Mouse (Mus musculus): ENCODE data around the gene Usp4.

Gene Usp4

DNA sequence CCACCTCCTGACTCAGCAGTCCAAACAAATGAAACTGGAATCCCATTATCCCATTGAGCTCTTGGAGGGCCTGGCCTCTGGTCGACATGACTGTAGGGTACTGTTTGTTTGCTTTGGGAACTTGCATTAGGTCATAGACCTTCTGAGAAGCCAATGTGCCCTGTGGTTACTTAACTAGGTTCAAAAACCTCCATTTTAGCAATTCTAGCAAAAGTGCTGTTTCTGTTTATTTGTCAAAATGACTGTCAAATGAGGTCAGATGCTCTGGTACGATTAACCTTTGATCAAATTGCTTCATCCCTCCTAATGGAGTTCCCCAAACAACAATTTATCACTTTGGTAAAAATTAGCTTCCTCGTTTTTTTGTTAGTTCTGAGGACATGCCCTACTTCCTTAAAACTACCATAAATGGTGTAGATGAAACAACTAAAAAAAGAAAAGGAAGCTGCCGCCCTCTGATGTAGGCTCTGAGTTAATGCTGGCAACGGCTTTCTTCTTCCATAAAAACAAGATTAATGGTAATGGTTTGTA lies 5.3 kb upstream of the Usp4 start:
- no peak for DNase-seq (ENCODE audit: low spot score)

DNA sequence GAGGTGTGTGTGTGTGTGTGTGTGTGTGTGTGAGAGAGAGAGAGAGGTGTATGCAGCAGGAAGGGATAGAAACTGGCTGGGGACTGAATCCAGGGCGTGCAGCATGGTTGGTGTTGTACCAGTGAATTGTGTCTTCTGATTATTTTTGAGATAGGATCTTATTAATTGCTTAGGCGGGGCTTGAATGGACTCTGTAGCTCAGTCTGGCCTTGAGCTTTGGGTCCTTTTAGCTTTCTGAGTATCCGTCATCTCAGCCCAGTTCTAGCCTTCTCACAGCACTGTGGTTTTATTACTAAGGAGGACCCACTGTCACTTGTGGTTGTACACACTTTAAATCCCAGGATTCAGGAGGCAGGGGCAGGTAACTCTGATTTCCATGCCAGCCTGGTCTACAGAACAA lies 4.3 kb upstream of the Usp4 start:
- DNase-seq (ENCODE audit: low spot score) = no peak

- no peak for DNase-seq (ENCODE audit: low spot score)
Observed at GRCm38 (mm10) chr9:108343835-108344234, 3.8 kb upstream of the Usp4 start.

DNA sequence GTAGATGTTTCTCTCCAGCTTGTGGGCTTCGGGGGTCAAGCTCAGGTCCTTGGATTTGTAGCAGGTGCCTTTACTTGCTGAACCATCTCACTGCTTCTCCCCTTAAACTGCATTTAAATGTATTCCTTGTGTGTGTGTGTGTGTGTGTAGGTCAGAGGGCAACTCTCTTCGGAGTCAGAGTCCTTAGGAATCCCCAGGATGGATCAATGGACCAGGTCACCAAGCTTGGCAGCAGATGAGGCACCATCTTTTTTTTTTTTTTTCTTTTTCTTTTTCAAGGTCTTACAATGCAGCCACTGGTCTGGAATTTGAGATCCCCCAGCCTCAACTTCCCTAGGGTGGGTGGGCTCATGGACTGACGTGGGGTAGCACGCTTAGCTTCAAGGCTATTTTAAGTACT lies 3.2 kb upstream of the Usp4 start:
- no peak for DNase-seq (ENCODE audit: low spot score)

- DNase-seq (ENCODE audit: low spot score) = no peak
Observed at GRCm38 (mm10) chr9:108347024-108347423, 629 bp upstream of the Usp4 start.

DNA sequence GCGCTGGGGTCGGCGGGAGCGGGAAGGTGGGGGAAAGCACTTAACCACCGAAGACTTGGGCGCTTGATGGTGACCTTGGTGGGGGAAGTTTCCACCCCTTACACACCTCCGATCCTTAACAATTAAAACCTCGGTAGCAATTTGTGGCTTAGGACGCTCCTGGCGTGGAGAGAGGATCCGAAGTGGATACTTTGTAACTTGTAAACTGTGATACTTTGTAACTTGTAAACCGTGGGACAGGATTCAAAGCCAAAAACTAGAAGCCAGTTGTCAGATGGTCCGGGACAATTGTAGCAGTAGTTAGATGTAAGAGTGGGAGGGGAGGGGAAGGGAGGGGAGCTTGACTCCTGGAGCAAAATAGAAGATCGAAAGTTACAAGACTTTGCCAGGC lies 632 bp downstream of the Usp4 start:
- DNase-seq (ENCODE audit: low spot score) = no peak

DNA sequence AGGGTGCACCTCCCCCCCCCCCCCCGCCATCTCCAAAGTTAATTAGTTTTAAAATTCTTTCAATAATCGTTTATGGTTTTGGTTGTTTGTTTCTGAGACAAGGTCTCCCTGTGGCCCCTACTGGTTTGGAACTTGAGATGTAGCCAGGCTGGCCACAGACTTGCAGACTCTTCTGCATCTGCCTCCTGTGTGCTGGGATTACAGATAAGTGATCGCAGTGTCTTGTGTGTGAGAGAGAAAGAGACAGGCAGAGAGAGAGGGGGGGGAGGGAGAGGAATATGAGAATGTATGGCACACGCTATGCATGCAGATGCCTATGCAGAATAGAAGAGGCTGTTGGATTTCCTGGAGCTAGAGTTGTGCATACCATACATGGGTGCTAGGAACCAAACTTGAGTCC lies 2.1 kb downstream of the Usp4 start:
- DNase-seq (ENCODE audit: low spot score) = no peak

DNA sequence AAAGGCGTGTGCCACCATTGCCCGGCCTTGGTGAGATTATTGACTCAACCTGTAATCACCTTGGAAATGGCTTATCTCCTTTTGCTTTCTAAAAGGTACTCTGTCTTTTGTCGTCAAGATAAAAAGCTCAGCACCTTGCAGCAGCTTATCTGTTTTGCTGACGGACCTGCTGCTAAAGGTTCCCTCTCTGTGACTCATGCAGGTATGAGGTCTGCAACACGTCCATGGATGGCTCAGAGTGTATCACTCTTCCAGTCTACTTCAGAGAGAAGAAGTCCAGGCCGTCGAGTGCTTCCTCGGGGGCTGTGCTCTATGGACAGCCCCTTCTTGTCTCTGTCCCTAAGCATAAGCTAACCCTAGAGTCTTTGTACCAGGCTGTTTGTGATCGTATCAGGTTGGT lies 30.6 kb downstream of the Usp4 start:
- DNase-seq (ENCODE audit: low spot score) = no peak

GRCm38 (mm10) chr9:108378736-108379135 lies 31.1 kb downstream of the Usp4 start:
- DNase-seq (ENCODE audit: low spot score) = no peak

- DNase-seq (ENCODE audit: low spot score) = no peak
Observed at GRCm38 (mm10) chr9:108379294-108379693, 31.6 kb downstream of the Usp4 start.

GRCm38 (mm10) chr9:108381382-108381781 lies 33.7 kb downstream of the Usp4 start:
- DNase-seq (ENCODE audit: low spot score) = no peak

- DNase-seq (ENCODE audit: low spot score) = no peak
Observed at GRCm38 (mm10) chr9:108385006-108385405, 37.4 kb downstream of the Usp4 start.

- DNase-seq (ENCODE audit: low spot score) = no peak
Observed at GRCm38 (mm10) chr9:108386816-108387215, 39.2 kb downstream of the Usp4 start.

DNA sequence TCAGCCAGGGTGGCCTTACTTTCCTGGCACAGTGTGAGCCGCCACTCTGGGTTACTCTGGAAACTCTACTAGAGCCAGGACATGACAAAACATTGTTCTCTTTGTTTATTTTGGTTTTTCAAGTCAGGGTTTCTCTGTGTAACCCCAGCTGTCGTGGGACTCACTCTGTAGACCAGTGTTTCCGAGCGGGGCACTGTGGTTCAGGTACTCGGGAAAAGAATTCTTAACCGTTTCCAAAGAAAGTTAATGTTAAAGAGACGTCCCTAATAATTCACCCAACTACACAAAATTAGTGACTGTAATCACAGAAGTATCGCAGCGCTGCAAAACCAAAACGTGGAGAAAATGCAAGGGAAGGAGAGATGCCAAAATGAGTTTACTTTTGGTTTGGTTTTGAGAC lies 40.9 kb downstream of the Usp4 start:
- DNase-seq (ENCODE audit: low spot score) = no peak

GRCm38 (mm10) chr9:108389220-108389619 lies 41.6 kb downstream of the Usp4 start:
- no peak for DNase-seq (ENCODE audit: low spot score)

DNA sequence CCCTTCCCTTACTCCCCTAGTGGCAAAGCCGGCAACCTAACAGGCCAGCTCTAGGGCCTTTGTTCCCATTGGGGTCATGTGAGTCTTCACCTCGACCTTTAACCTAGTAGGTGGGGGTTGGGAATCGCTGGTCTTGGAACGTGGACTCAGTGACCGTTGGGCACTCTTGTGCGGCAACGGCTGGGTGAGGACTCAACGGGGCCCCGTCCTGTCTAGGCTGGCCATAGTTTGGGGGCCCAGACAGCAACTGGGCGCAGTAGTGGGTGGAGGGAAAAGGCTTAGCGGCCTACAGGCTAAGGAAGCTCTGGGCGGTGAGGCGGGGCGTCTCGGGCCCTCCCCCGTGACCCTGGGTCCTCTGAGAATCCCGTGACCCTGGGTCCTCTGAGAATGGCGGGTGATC lies 45.0 kb downstream of the Usp4 start, which contains the start of gene 1700102P08Rik:
TSS of gene 1700102P08Rik (plus strand) at position 130 of the 400 bp plus-strand sequence.
- no peak for DNase-seq (ENCODE audit: low spot score)

- DNase-seq (ENCODE audit: low spot score) = no peak
Observed at GRCm38 (mm10) chr9:108394191-108394590, 46.5 kb downstream of the Usp4 start.

DNA sequence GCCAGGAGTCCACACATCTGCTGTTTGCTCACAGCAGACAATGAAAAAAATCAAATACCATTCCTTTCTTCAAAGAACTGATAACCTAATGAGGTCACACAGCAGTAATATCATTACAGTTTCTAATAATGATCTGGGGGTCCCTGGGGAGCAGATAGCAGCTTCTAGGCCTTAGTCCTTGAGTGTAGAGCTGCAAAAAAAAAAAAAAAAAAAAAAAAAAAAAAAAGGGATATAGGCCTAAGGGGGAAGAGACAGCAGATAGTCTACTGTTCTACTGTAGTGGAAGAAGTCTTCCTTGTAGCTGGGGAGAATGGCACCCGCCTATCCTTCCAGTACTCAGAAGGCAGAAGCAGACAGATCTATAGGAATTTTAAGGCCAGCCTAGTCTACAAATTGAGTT lies 47.8 kb downstream of the Usp4 start:
- no peak for DNase-seq (ENCODE audit: low spot score)

DNA sequence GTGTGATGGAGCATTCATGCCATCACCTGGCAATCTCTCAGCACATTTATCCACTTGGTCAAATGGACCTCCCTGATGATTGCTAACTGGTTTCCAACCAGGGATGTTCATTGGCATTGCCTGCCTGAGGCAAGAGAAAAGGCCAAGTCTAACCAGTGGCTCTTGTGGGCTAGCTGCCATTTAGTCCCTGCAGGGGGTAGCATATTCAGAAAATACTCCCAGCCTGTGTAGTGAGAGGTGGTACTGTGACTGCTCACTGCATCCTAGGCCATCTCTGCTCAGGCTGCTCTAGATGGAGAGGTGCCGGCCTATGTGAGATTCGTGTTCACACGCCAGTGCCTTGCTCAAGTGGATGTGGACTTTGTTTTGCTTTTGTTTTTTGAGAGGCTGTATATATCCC lies 50.7 kb downstream of the Usp4 start:
- DNase-seq (ENCODE audit: low spot score) = no peak

- peak; percentile 73 for DNase-seq (ENCODE audit: low spot score)
Observed at GRCm38 (mm10) chr9:108401186-108401960, 53.7 kb downstream of the Usp4 start.

GRCm38 (mm10) chr9:108403081-108403480 lies 55.4 kb downstream of the Usp4 start:
- no peak for DNase-seq (ENCODE audit: low spot score)

GRCm38 (mm10) chr9:108404451-108404850 lies 56.8 kb downstream of the Usp4 start:
- no peak for DNase-seq (ENCODE audit: low spot score)

DNA sequence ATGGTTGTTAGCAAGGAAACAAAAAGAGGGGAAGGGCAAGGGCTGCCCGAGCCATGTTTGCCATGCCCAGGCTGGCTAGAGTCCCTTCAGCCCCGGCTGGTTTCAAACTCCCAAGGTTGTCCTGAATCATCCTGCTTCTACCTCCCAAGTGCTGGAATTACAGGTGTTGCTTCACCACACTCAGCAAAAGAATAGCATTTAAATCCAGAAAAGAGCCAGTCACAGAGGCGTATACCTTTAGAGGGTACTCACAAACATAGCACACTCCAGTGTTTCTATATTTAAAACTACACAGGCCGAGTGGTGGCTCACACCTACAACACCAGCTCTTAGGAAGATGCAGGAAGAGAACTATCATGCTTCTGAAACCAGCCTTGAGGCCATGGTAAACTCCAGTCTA lies 61.9 kb downstream of the Usp4 start:
- DNase-seq (ENCODE audit: low spot score) = no peak

DNA sequence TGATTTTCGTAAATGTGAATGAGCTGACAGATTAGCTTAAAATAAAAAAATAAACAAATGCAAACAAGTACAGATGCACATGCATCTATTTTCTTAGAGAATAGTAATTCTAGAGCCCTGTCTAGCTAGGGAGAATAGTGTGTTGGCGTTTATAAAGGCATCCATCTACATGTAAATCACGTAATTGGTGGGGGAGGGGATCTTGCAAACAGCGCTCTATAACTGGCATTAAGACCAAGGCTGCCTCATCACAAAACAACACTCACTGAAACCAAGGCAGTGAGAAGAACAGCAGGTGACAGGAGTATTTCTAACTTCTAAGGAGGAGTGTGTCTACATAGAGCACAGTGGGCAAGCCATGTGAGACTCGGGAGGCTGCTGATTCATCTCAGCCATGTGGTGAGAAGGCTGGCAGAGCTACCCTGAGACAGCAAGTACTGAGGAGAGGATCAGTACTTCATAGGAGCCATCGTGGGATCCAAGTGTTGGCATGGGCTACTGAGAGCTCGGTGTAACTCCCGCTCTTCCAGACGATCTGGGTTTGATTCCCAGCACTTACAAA lies 63.8 kb downstream of the Usp4 start:
- DNase-seq (ENCODE audit: low spot score) = peak; percentile 31

Data from layer of hippocampus, adult 9-10 months (tissue).